Mouse (Mus musculus) adrenal gland, postnatal 14 days (tissue): ENCODE results near the gene Pik3cb. TPM values are rescaled to one million over a fixed set of nuclear protein-coding genes. Genes with fewer than 3 reads are reported as not detected.
A peak's percentile ranks its signal among the peaks of the same experiment; 100 is the strongest.

Source experiments
- DNase-seq: peaks from one replicate; pipeline ENCODE4 v3.0.0; 2021; ENCODE audit warnings: mixed read lengths
- total RNA-seq: library from RNA; stranded (reverse); gene quantifications from 2 replicates; pipeline ENCODE4 v1.2.3, GENCODE M21; 2021

Pik3cb gene
- total RNA-seq, 1 experiment from 2014 or later, result 12.1 TPM

GRCm38 (mm10) chr9:98999881-99000339 is 140.5 kb downstream of the Pik3cb start:
- peak; percentile 16 for DNase-seq

GRCm38 (mm10) chr9:98994103-98994502 is 146.3 kb downstream of the Pik3cb start:
- DNase-seq, result no peak

- DNase-seq, result no peak
These were observed 153.3 kb downstream of the Pik3cb start for GRCm38 (mm10) chr9:98987131-98987530.

Other genes starting within 250 kb of the Pik3cb start
- gene 7420426K07Rik, start 237.5 kb downstream of the Pik3cb start, total RNA-seq, result not detected in 2 replicates
- not detected in 2 replicates for gene Foxl2, start 185.3 kb downstream of the Pik3cb start, total RNA-seq
- 27.8 and 31.9 TPM in 2 replicates for gene Faim, start 154.2 kb downstream of the Pik3cb start, total RNA-seq
- not detected in 2 replicates for gene Gm1123, start 104.9 kb downstream of the Pik3cb start, total RNA-seq
- not detected in 2 replicates for gene Faiml, start 96.6 kb upstream of the Pik3cb start, total RNA-seq
- 8.4 and 9.9 TPM in 2 replicates for gene Cep70, start 102.7 kb upstream of the Pik3cb start, total RNA-seq
- 0.44 and 0.71 TPM in 2 replicates for gene Esyt3, start 217.9 kb upstream of the Pik3cb start, total RNA-seq